Mouse (Mus musculus) heart, postnatal 25 days (tissue): ENCODE data around the gene Krt80. TPM values are rescaled to one million over a fixed set of nuclear protein-coding genes. Genes with fewer than 3 reads are reported as not detected.
"Not testable (repeated sequence)": the region's sequence is repeated elsewhere in the genome, so short reads cannot be mapped to it uniquely, and the experiment has no call there.

Source experiments
- DNase-seq: peaks from one replicate; pipeline ENCODE4 v3.0.0; 2022; ENCODE audit warnings: low spot score
- intact Hi-C: fragments of 180-260 bp; cut with DNase I; formaldehyde crosslinking; loops from one replicate; pipeline ENCODE4 v1.15.1; 2025
- total RNA-seq, 2 experiments: library from RNA; stranded (reverse); gene quantifications; 2 replicates each; pipeline ENCODE4 v1.2.3; 2021

Gene Krt80
- total RNA-seq, 2 experiments from 2014 or later, result 2.0 to 2.2 TPM

- intact Hi-C loops, result no loop called here
- no peak for DNase-seq
Observed at GRCm38 (mm10) chr15:101352706-101353465, 17.1 kb downstream of the Krt80 start.

- no peak for DNase-seq
- intact Hi-C loops, result no loop called here
Observed at GRCm38 (mm10) chr15:101352047-101352446, 17.9 kb downstream of the Krt80 start.

- no peak for DNase-seq
- intact Hi-C loops, result loop anchor here (2.0 to 5.0 kb wide), 4 partner anchors 47 to 430 kb away; no protein-coding TSS in a partner anchor
Observed at GRCm38 (mm10) chr15:101341797-101342515, 28.0 kb downstream of the Krt80 start.

- intact Hi-C loops, result loop anchor here (2.0 to 5.0 kb wide), 2 partner anchors 157 to 633 kb away; no protein-coding TSS in a partner anchor
- DNase-seq, result peak; percentile 53
Observed at GRCm38 (mm10) chr15:101339537-101339936, 30.4 kb downstream of the Krt80 start.

GRCm38 (mm10) chr15:101338359-101338758 is 31.6 kb downstream of the Krt80 start:
- intact Hi-C loops, result loop anchor here (2.0 to 5.0 kb wide), 2 partner anchors 158 to 634 kb away; no protein-coding TSS in a partner anchor
- no peak for DNase-seq

- intact Hi-C loops, result loop anchor here (5.0 kb wide), 1 partner anchor 636 kb away; no protein-coding TSS in a partner anchor
- DNase-seq, result no peak
Observed at GRCm38 (mm10) chr15:101336474-101337174, 33.3 kb downstream of the Krt80 start.

- DNase-seq, result no peak
- intact Hi-C loops, result no loop called here
Observed at GRCm38 (mm10) chr15:101333648-101334047, 36.3 kb downstream of the Krt80 start.

- no peak for DNase-seq
- intact Hi-C loops, result no loop called here
Observed at GRCm38 (mm10) chr15:101333165-101333564, 36.8 kb downstream of the Krt80 start.

GRCm38 (mm10) chr15:101332370-101332769 is 37.6 kb downstream of the Krt80 start:
- intact Hi-C loops, result no loop called here
- no peak for DNase-seq

- intact Hi-C loops, result no loop called here
- DNase-seq, result no peak
Observed at GRCm38 (mm10) chr15:101331090-101331489, 38.9 kb downstream of the Krt80 start.

- DNase-seq, result no peak
- intact Hi-C loops, result loop anchor here (5.0 kb wide), 1 partner anchor 738 kb away; no protein-coding TSS in a partner anchor
Observed at GRCm38 (mm10) chr15:101329564-101329892, 40.4 kb downstream of the Krt80 start.

- no peak for DNase-seq
- intact Hi-C loops, result loop anchor here (5.0 kb wide), 1 partner anchor 738 kb away; no protein-coding TSS in a partner anchor
Observed at GRCm38 (mm10) chr15:101328876-101329563, 40.9 kb downstream of the Krt80 start.

GRCm38 (mm10) chr15:101327282-101327681 is 42.7 kb downstream of the Krt80 start:
- DNase-seq, result peak; percentile 68
- intact Hi-C loops, result loop anchor here (5.0 kb wide), 1 partner anchor 740 kb away; no protein-coding TSS in a partner anchor

GRCm38 (mm10) chr15:101325991-101326534 is 43.9 kb downstream of the Krt80 start:
- DNase-seq, result no peak
- intact Hi-C loops, result loop anchor here (5.0 kb wide), 1 partner anchor 741 kb away; no protein-coding TSS in a partner anchor

GRCm38 (mm10) chr15:101324409-101324808 is 45.6 kb downstream of the Krt80 start:
- DNase-seq, intact Hi-C loops: not testable (repeated sequence)

GRCm38 (mm10) chr15:101323511-101323910 is 46.5 kb downstream of the Krt80 start:
- intact Hi-C loops, result no loop called here
- DNase-seq, result no peak

GRCm38 (mm10) chr15:101322640-101323039 is 47.3 kb downstream of the Krt80 start:
- intact Hi-C loops, result no loop called here
- DNase-seq, result no peak

- intact Hi-C loops, result no loop called here
- DNase-seq, result no peak
Observed at GRCm38 (mm10) chr15:101322106-101322505, 47.9 kb downstream of the Krt80 start.

GRCm38 (mm10) chr15:101321126-101321525 is 48.8 kb downstream of the Krt80 start:
- intact Hi-C loops, result no loop called here
- no peak for DNase-seq
